Mouse (Mus musculus) fibroblast of lung, adult 2 months (primary cell): ENCODE measurements at regions not wholly inside any gene's neighbourhood (a gene's known extent, or its start where the extent isn't known, plus 50 kb on each side); places are given as distances from the start of the nearest gene placed in this dataset.
A peak's percentile ranks its signal among the peaks of the same experiment; 100 is the strongest.

Experiments
- DNase-seq: peaks from one replicate; pipeline ENCODE4 v3.0.0-alpha.2; 2011; ENCODE audit warnings: low read depth

DNA sequence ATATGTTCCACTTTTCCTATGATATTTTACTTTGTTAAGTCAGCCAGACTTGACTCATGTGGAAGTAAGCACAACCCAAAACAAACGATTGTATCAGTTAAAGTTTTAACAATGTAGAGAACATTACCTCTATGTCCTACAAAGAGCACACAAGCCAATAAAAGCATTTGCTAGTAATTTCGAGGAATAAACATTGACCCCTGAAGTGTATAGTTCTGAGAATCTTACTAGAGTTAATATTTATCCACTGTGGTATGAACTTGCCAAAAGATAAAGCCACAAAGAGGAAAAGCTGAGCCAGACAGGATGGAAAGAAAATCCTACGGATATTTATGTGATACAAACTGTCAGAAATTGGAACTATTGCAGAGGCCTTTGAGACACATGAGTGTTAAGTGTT, 161.5 kb upstream of the Mbnl1 start:
- DNase-seq = no peak

DNA sequence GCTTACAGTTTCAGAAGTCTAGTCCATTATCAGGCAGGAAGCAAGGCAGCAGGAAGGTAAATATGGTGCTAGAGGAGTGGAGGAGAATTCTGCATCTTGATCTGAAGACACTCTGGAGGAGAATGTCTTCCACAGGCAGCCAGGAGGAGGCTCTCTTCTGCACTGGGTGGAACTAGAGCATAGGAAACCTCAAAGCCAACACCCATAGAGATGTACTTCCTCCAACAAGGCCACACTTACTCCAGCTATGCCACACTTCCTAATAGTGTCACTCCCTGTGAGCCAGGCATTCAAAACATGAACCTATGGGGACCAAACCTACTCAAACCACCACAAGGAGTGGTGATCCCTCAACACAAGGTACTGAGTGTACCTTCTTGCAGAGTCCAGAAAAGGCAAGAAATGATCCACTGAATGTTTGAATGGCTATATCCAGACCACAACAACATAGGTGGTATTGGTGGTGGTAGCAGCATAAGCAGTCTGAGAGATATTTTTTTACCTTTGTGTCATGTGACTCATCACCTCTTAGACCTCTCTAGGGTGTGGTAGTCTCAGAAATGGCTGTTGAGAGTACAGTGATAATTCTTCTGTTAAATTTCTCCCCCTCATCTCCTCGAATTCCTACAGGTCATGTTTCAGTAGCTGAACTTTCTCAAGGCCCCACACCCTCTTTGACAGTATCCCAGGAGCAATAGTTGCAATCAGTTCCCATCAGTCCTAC, 152.3 kb upstream of the Mbnl1 start:
- DNase-seq = no peak

DNA sequence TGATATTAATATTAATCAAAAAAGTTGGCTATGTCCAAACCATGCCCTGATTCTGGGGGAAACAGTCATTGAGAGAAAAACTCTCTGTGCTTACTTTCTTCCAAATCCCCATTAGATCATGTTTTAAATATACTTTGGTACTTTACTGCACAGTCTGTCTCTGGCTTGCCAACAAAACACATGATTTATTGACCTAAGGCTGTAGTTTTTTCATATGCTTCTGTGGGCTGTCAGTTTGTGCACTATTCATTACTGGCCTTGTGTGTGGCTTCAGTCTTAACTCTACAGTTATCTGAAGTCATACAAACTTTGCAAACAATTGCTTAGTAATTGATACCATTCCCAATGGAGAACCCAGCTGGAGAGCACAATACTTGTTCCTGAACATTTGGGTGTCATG, 149.1 kb upstream of the Mbnl1 start:
- no peak for DNase-seq

DNA sequence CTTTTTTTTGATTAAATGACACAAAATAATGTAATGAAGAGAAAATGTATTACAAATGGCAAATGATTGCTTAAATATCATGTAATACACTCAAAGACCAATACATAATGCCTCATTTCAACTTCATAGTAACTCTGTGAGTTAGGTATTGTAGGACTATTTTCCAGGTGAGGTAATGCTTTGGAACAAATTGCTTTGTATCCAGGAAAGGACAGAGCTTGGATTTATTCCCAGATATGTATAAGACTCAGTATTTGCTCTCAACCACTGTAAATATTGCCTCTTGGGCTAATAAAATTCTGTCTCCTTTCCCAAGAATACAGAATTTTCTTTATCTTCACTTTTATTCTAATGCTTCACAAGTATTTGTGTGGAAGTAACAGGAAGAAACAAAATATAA, 148.2 kb upstream of the Mbnl1 start:
- no peak for DNase-seq

DNA sequence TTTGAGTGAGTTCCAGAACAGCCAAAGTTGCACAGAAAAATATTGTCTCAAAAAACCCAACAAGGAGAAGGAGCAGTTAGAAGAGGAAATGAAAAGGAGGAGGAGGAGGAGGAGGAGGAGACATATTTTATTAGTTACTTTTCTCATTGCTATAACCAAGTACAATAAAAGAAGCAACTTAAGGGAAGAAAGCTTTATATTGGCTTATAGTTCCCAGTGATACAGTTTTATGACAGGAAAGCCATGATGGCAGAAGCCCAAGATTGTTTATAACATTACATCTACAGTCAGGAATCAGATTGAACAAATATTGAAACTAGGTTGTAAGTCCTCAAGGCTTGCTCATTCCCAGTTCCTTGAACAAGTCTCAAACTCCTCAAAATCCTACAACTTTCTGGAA, 147.7 kb upstream of the Mbnl1 start:
- no peak for DNase-seq

DNA sequence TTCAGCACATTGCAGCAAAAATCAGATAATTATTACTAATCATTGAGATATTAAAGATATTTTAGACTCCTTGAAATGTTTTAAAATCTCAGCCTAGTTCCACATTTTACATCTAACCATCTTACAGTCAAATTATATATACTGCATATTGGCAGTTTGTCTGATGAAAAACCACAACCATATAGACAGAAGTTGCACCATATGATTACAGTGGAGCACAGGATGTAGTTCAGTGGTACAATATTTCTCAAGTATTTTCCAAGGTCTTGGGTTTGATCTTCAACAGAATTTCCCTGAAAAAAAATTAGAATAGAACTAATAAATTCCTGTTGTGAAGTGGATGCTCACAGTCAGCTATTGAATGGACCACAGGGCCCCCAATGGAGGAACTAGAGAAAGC, 140.2 kb upstream of the Mbnl1 start:
- no peak for DNase-seq

DNA sequence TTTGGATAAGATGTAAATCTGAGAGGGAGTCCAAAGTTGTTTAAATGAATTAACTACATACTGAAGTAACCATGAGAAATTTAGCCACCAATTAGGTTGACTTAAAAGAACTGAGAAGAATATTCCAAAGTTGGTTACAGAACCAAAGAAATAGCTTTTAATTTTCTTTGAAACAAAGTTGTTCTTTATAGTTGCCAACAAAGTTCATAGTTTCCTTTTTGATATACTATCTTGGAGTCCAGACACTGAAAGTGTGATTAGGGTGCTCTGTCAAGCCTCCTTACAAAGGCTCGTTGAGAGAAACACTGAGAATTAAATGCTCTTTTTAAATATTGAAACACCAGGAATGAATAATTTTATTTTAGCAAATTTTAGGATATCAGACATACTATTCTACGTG, 139.0 kb upstream of the Mbnl1 start:
- DNase-seq = no peak

DNA sequence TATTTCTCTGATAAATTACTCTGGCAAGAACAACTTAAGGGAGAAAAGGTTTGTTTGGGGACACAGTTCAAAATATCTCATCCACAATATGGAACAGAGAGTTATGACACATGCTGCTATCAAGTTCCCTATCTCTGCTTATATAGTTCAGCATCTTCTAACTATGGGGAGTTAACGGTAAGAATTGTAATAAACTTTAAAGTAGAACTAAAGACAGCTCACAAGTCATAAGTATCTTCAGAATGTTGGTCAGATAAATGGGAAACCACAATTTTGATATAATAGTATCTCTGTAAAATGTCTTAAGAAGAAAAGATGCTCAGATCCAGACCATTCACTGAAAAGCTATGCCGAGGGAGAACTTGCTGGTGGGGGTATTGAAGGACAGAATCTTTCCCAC, 138.5 kb upstream of the Mbnl1 start:
- no peak for DNase-seq

DNA sequence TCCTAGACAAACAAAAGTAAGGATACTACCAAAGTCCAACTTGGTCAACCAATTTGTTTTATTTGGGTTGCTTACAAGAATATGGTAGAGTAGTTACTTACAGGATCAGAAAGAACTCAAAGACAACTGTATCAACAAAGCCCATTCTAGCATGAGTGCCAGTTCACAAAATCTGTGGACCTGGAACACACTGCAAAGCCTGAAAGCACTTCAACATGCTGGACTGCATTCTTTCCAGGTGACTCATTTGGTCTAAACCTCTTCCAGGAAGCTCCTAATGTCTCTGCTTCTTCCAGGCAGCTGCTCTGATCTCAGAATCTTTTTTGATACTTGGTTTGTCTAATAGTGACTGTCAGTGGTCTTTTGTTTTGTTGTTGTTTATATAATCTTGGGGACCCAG, 126.2 kb upstream of the Mbnl1 start:
- peak; percentile 54 for DNase-seq

DNA sequence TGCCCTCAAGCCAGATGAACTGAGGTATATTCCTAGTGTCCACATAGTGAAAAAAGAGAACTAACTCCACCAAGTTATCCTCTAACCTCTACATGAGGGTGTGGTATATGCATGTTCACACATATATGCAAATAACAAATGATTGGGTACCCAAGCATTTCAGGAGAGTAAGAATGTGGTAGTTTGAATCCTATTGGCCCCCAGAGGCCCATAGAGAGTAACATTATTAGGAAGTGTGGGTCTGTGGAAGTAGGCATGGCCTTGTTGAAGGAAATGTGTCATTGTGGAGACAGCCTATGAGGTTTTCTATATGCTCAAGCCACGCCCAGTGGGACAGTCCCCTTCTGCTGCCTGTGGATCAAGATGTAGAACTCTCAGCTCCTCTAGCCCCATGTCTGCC, 125.6 kb upstream of the Mbnl1 start:
- DNase-seq = no peak

DNA sequence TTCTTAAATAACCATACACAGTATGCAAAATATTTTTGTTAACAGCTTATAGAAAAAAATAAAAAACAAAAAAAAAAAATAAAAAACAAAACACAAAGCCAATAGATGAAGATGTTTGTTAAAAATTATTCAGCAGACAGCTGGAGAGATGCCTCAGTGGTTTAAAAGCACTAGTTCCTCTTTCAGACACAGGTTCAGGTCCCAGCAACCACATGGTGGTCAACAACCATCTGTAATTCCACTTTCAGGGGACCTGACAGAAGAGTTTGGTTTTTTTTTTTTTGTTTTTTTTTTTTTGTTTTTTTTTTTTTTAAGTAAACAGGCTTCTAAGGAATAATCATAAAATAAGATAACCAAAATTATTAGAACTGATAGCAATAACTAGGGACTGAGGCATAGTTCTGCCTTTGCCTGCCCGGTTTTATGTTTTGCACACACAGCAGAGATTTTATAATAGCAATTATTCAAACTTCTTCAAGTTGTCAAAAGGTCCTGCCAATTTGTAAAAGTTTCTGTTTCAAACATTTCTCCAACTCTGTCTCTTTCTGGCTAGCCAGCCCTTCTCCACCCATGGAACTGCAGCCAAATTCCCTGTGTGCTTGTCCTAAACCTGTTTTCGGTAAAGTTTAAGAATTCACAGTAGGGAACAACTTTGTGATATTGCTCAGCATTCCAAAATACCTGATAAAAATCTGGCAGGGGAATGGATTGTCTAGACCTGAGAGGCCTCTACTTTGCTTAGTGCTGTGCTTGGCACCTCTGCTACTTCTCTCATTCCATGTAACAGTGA, 101.3 kb upstream of the Mbnl1 start:
- DNase-seq = peak; percentile 80

DNA sequence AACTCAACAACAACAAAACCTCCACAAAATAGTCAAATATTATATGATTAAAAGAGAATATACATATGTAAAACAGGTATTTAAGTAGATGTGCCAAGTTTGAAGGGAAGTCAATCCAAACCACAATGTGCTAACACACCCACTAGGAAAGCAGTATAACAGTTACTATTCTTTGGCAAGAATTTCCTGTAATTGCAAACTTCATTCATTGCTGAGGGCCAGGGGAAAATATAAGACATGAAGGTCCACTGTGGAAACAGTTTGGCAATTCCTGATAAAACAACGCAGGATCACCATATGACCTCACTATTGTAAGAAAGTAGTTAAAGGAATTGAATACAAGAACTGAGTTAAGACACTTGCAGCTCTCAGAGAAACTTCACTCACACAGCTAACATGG, 99.0 kb upstream of the Mbnl1 start:
- no peak for DNase-seq

DNA sequence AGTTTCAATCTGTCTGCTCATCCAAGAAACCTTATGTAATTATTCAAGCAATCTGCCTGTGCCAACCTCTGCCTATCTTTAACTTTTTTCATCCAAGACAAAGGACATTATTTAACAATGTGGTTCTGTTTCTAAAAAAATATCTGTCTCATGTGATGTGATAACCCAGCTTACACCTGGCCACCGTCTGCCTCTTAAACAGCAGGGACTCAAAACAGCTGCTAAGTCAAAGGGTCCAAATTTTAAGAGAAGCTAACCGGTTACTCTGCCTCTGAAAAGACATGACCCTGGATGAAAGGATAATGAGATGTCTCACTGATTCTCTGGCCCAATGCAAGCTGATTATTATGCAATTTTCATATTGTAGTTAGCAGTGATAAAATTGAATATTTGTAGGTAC, 84.0 kb upstream of the Mbnl1 start:
- DNase-seq = no peak

DNA sequence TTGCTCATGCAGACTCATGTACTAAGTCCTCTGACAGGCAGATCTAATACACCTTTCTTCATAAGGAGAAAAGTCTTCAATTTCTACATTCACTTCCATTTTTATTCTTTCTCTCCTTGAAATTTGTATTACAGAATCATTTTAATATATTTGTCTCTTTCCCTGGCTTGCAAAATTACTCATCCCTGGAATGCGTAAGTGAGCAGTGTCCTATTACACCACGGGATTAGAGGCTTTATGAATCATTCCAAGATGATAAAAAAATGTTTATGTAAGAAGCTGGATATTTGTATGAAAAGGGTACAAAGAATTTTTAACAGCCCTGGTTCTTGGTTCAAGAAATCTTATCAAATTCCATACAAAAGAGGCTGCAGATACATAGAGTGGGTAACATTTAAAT, 83.6 kb upstream of the Mbnl1 start:
- no peak for DNase-seq

DNA sequence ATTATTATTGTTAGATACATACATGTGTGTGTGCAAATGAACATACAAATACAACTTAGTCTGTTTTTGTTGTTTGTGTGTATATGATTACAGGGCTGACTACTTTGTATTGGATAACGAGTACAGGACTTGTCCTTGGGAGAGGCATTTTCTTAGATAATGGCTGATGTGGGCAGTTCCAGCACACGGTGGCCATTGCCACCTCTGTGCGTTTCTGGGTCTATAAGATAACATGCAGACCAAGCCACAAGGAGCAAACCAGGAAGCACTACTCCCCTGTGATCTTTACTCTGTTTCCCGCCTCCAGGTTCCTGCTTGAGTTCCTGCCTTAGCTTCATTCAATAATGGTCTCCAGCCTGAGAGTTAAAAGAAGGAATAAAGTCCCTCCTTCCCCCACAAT, 77.3 kb upstream of the Mbnl1 start:
- DNase-seq = no peak

DNA sequence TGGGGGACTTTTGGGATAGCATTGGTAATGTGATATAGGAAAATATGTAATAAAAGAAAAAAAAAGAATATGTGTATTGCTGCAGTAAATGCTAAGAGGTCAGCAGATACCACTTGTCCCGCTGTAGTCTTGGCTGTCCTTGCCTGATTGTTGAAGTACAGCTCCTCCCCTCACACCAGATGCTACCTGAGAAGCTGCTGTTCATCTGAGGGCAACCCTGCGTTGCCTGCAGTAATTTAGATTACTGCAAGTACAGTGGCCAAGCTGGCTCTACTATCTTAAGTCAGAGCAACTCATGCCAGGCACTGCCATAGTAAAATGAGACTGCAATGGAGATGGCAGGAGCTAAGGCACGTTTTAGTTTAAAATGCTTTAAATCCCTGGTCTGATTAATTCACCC, 75.7 kb upstream of the Mbnl1 start:
- DNase-seq = no peak

DNA sequence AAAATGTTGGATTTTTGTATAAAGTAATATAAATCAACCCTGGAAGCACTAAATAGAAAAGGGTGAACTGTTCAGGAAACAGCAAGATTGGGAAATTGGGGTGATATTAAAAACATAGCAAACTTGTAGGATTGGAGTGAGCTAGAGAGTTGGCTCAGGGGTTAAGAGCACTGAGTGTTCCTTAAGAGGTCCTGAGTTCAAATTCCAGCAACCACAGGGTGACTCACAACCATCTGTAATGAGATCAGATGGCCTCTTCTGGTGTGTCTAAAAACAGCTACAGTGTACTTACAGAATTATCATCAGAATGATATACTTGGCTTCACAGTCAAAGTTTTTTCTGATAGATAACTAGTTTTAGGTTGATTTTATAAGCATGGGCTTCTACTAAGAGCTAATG, 73.8 kb upstream of the Mbnl1 start:
- no peak for DNase-seq

DNA sequence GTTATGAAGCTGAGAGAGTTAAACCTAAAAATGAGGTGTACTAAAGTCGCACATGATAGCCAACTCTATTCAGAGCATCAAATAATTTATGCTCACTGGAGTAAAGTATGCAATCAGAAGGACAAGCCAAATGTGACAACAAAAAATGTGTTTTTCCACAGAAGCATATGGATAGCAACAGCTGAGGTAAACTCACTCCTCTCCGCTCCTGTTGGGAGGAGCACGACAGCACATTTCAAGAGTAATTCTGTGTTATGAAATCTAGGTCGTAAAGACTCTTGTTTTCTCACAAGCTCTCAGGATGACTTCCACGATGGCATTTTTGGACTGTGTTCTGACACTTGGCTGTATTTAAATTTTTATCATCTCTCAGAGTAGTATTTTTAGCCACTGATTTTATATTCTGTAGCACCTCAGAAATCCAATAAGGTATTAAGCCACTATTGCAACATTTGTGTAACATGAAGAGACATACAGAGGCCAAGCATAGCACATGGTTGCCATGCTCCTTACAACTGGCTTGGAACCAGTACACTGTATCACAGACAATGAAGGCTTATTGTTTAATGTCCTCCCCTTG, 70.3 kb upstream of the Mbnl1 start:
- no peak for DNase-seq

DNA sequence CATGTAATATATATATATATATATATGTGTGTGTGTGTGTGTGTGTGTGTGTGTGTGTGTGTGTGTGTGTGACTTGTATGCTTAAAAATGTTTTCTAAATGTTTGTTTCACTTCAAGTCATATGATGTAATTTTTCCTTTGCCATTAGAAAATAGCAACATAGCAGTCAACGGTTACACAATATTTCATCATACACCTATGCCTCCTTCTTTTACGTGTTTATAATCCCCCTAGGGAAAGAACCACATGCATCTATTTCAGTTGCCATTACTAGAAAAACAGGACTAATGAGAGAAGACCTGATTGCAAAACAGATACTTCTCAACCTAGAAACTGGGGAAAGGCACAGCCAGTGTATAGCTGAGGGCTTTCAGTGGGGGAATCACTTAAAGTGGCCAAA, 65.2 kb upstream of the Mbnl1 start:
- DNase-seq = no peak

DNA sequence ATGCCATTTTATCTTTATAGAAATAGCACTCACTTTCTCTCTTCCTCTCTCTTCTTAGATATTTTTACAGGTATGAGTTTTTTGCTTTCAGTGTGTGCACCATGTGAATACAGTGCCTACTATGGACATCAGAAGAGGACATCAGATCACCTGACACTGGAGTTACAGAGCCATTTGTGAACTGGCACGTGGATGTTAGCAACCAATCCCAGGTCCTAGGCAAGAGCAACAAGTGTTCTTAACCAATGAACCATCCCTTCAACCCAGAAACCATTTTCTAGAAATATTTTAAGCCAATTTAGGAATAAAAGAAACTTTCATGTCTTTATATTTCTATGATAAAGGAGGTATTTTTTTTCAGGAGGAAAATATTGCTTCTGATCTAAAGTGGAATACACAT, 64.7 kb upstream of the Mbnl1 start:
- DNase-seq = no peak

DNA sequence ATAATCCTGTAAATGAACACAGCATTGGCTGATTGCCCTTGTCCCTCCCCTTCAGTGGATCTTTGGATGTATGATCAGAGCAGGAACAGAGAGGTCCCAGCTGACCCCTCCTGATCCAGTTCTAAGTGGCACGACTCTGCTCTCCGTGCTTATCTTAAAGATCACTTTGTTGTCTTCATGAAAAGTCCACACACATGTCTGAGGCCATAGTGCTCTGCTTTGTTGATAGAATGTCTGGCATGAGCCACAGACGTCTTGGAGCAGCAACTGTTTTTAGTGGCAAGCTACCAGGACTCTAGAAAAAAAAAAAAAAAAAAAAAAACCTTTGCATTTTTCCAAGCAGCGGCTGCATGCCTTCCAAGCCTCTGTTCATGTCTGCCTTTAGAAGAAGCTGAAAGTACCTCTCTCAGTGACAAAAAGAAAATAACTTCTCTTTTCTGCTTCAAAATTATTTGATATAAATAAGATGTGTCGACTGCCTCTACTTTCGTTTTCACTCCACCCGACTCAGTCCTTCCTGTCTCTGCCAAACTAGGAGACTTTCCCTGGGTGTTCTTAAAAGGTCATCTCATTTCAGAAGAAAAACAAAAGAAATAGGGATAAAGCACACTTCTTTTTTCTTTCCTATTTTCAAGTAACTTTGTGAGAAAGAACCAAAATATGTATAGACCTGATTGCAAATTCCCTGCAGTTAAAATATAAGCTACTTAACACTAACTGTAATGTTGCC, 63.9 kb upstream of the Mbnl1 start:
- DNase-seq = peak; percentile 82

DNA sequence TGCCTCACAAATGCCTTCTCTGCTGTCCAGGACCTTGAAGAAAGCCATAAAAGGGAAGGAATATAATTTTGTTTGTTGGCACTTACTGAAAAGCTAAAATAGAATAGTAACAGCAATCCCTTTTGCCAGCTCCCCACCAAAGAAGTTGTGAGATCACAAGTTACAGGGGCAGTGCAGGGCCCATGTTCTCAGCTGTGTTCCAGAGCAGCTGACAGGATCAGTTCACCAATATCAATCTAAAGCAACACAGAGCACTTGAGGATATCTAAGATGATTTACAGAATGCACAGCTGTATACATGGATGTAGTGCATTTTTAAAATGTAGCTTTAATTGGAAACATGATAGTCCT, 63.4 kb upstream of the Mbnl1 start:
- DNase-seq = no peak

DNA sequence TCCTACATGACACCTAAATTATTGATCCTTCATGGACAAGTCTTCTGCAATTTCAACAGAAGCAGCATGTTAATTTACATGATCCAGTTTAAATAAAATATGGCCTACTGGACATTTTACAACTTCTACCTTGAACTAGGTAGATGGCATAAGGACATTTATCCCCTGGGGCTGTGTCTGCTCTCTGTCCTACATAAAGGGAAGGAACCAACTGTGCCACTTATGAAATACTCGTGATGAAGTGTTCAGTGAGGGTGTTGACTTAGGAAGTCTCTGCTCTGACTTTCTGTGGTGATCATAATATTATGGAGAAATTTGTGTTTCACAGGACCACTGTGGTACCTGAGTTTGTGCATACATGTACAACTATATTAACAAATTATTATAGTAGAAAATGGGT, 60.9 kb upstream of the Mbnl1 start:
- no peak for DNase-seq
